29 mouse cellular contexts compared by ENCODE assay signal in the genomic region with DNA sequence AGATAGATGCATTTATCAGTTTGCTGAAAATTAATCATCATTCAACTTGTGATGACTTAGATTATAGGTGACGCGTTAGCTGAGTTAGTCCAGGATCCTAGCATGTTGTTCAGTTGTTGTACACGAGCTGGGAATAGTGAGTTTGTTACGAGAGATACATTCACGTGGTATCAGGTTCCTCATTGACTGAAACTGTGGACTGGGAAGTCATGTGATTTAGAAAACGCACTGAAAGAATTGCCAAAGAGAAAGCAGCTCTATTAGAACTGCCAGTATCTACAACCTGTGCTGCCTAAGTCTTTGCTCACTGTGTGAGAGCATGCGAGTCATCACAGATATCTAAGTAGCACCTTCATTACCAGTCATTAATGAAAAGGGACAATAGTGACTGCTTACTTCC. TPM values are rescaled to one million over a fixed set of nuclear protein-coding genes. Genes with fewer than 3 reads are reported as not detected.
DNase-seq lines count a peak whose midpoint lies in the region; ATAC-seq and TF ChIP-seq lines count a peak whose summit lies in the region.
"Had no signal": no experiment of that assay in that cellular context is flagged by ENCODE, and none has a peak within 500 bp of the region (broad histone marks: within the 10 kb centered on the region; RNA-seq: fewer than 3 reads in every experiment).

No protein-coding gene starts in this region.

- H3K9me3 ChIP-seq in hindbrain, embryonic 10.5 days = no peaks in the 10 kb centered on the region
- H3K9me3 ChIP-seq: G1E; heart, embryonic 13.5 days; kidney, embryonic 15.5 days; limb, embryonic 12.5 days; liver, embryonic 13.5 days; midbrain, embryonic 12.5 days; stomach, embryonic 15.5 days had no signal

- 86% methylated on average over 7 of the region's 7 CpGs for WGBS in hindbrain, embryonic 10.5 days

- peak; percentile 10 for DNase-seq in lung, postnatal 25 days (ENCODE audit: low spot score)
- DNase-seq in lung, postnatal 10 days = no peak
- DNase-seq in thymus, adult 18-20 months = no peak
- no peak for DNase-seq in c-Kit-positive CD71-positive TER-119-positive erythroid progenitor cells, embryonic 14.5 days (ENCODE audit: low spot score)
- DNase-seq in hindbrain, embryonic 10.5 days (ENCODE audit: low spot score) = no peak
- DNase-seq: adrenal gland, postnatal 10 days; cerebellum, adult 11-12 months; cerebellum, adult 9-11 months; heart, postnatal 10 days; kidney, adult 18-20 months; kidney, postnatal 25 days; liver, embryonic 13.5 days; lung, embryonic 14.5 days; retina, postnatal 1 day; right cerebral cortex, postnatal 14 days; thymus, postnatal 14 days had no signal

- no peak overlapping the region for H3K4me3 ChIP-seq in bone marrow macrophage, adult 2 months (ENCODE audit: insufficient read depth, low read length)
- no peak overlapping the region for H3K4me3 ChIP-seq in hindbrain, embryonic 10.5 days
- H3K4me3 ChIP-seq: erythroblast, embryonic 14.5 days; heart, embryonic 13.5 days; kidney, embryonic 15.5 days; left cerebral cortex, adult 2 months; limb, embryonic 12.5 days; liver, embryonic 13.5 days; midbrain, embryonic 12.5 days; stomach, embryonic 15.5 days had no signal

- TF ChIP-seq CTCF in bone marrow macrophage, adult 2 months (IDR thresholded peaks at IDR 0.05; ENCODE audit: low read depth, low read length) = no peak

- TF ChIP-seq POLR2A in bone marrow macrophage, adult 2 months (IDR thresholded peaks at IDR 0.05; ENCODE audit: borderline replicate concordance, low read depth, low read length) = no peak

- H3K4me1 ChIP-seq in bone marrow macrophage, adult 2 months (ENCODE audit: control insufficient read depth, insufficient read depth, low read length) = peaks cover 15% of the 10 kb centered on the region
- H3K4me1 ChIP-seq in hindbrain, embryonic 10.5 days (replicated peaks) = no peaks in the 10 kb centered on the region
- H3K4me1 ChIP-seq: kidney, embryonic 15.5 days; limb, embryonic 12.5 days; liver, embryonic 13.5 days; midbrain, embryonic 12.5 days; stomach, embryonic 15.5 days had no signal

- H3K36me3 ChIP-seq in hindbrain, embryonic 10.5 days = peaks cover 20% of the 10 kb centered on the region
- H3K36me3 ChIP-seq: stomach, embryonic 15.5 days had no signal

- H3K27me3 ChIP-seq in hindbrain, embryonic 10.5 days (ENCODE audit: insufficient read depth, poor library complexity, severe bottlenecking) = no peaks in the 10 kb centered on the region
- H3K27me3 ChIP-seq: heart, embryonic 13.5 days; kidney, embryonic 15.5 days; limb, embryonic 12.5 days; liver, embryonic 13.5 days; midbrain, embryonic 12.5 days; Patski; stomach, embryonic 15.5 days had no signal

- ATAC-seq in megakaryocyte progenitor cell, adult 5-6 weeks (replicated peaks; ENCODE audit: poor library complexity) = peak; percentile 89
- ATAC-seq: forebrain, embryonic 16.5 days; hindbrain, embryonic 16.5 days; Patski had no signal

- H3K27ac ChIP-seq in bone marrow macrophage, adult 2 months (ENCODE audit: insufficient read depth, low read depth, low read length) = peak overlapping the region; percentile 72
- no peak overlapping the region for H3K27ac ChIP-seq in hindbrain, embryonic 10.5 days
- H3K27ac ChIP-seq: heart, embryonic 13.5 days; kidney, embryonic 15.5 days; left cerebral cortex, adult 2 months; limb, embryonic 12.5 days; liver, embryonic 13.5 days; midbrain, embryonic 12.5 days; stomach, embryonic 15.5 days had no signal

RNA-seq across cellular contexts. Expression of a gene that starts 9.6 kb away (rescaled TPM):
- polyA plus RNA-seq in bone marrow macrophage, adult 2 months (2012; ENCODE audit: insufficient read depth, insufficient read length, missing spikeins) = 94.4 and 115 TPM in 2 replicates
- total RNA-seq in megakaryocyte progenitor cell, adult 5-6 weeks (2015) = 19.2 and 23.9 TPM in 2 replicates
- total RNA-seq in megakaryocyte progenitor cell, adult 5-6 weeks (2017) = 15.4 and 16.4 TPM in 2 replicates
- polyA plus RNA-seq in hindbrain, embryonic 10.5 days (2016; fragmentation: Nextera tagmentation; extraction: Ambion mirVana) = 19.4 and 23.8 TPM in 2 replicates
